Mouse (Mus musculus): ENCODE measurements around the gene Crygc. TPM values are rescaled to one million over a fixed set of nuclear protein-coding genes. Genes with fewer than 3 reads are reported as not detected.

Crygc gene
- 0.29 TPM in 1 of 2 replicates, not detected in the other for polyA plus RNA-seq (2012; rRNA removed)

DNA sequence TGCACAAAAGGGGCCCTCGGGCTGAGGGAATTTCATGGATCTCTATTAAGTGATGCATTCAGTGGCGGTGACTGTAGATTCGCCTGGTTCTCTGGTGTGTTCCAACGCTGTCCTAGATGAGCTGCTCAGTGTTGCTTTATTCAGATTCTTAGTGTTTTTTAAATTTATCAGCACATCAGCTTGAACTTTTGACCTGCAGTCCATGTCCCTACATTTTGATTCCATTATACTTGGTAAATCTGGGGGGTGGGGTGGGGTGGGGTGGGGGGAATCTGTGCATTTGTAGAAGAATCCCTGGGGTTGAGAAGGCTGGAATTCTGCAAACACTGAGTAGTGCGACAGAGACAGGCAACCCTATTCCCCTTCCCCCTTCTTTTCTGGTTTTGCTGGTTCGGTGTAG, at the start of gene Crygc:
Gene Crygc, minus strand, starts transcription at position 101 of the 400 bp plus-strand sequence.
- TF ChIP-seq CTCF (IDR thresholded peaks at IDR 0.05; ENCODE audit: borderline replicate concordance, extremely low read depth, insufficient read depth, insufficient read length), result no peak
- TF ChIP-seq POLR2A (IDR thresholded peaks at IDR 0.05; ENCODE audit: borderline replicate concordance, extremely low read depth, insufficient read depth, insufficient read length, poor library complexity, severe bottlenecking), result no peak
- DNase-seq (ENCODE audit: low read depth), result no peak

DNA sequence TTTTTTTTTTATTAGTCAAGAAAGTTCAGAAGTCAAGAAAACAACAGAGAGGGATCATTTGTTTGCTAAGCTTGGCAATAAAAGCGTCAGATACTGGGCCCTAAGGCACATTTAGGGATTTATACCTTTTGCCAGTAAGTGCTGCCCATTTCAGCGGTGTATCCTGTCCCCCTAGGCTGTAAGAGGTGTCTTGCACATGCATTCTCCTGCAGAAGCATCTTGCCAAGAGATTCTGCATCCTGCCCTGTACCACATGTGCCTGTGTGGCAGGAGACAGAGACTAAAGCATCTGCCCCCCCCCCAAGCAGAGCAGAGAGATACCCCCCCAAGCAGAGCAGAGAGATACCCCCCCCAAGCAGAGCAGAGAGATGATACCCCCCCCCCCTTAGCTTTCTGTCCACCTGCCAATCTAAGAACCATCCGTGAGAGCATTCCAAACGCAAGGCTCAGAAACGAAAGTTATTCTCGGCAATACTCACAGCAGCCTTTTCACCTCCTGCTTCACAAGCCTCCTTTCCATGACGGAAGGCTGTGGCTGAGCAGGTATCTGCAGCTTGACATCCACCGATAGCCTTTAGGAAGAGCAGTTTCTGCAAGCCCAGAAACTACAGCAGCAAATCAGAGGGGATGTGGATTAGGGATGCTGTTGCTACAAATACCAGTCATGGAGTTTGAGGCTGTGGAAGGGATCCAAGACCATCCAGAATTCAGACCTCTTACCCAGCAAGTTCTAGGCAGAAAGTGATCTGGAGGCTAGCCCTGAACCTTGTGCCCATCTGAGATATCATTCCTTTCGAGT, 49.3 kb upstream of the Crygc start, which contains the start of gene D630023F18Rik:
Gene D630023F18Rik, minus strand, starts transcription at position 641 of the 799 bp plus-strand sequence.
- peak; percentile 42 for DNase-seq (ENCODE audit: low read depth)
- TF ChIP-seq CTCF (IDR thresholded peaks at IDR 0.05; ENCODE audit: borderline replicate concordance, extremely low read depth, insufficient read depth, insufficient read length) (no peak), POLR2A (IDR thresholded peaks at IDR 0.05; ENCODE audit: borderline replicate concordance, extremely low read depth, insufficient read depth, insufficient read length, poor library complexity, severe bottlenecking) (no peak)

DNA sequence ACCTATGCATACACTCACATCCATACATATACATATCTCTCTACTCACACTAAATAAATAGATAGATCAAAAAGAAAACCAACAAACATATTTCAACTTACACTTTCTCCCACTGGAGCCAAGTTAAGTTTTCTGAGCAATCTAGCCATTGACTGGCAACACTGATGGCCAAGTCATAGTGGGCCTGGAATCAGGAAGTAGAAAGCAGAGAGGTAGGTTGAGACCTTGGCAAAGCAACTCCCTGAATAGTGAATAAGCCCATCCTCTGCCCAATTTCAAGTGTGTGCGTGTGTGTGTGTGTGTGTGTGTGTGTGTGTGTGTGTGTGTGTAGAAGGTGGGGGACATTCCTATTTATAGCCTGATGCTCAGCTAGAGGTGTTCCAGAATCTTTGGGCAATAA, 45.9 kb upstream of the Crygc start, which contains the start of gene Gm28845:
Gene Gm28845, minus strand, starts transcription at position 121 of the 400 bp plus-strand sequence.
- no peak for TF ChIP-seq POLR2A (IDR thresholded peaks at IDR 0.05; ENCODE audit: borderline replicate concordance, extremely low read depth, insufficient read depth, insufficient read length, poor library complexity, severe bottlenecking)
- TF ChIP-seq CTCF (IDR thresholded peaks at IDR 0.05; ENCODE audit: borderline replicate concordance, extremely low read depth, insufficient read depth, insufficient read length), result no peak
- no peak for DNase-seq (ENCODE audit: low read depth)

GRCm38 (mm10) chr1:65118150-65118913, 44.8 kb upstream of the Crygc start:
- no peak for TF ChIP-seq CTCF (IDR thresholded peaks at IDR 0.05; ENCODE audit: borderline replicate concordance, extremely low read depth, insufficient read depth, insufficient read length)
- no peak for DNase-seq (ENCODE audit: low read depth)

DNA sequence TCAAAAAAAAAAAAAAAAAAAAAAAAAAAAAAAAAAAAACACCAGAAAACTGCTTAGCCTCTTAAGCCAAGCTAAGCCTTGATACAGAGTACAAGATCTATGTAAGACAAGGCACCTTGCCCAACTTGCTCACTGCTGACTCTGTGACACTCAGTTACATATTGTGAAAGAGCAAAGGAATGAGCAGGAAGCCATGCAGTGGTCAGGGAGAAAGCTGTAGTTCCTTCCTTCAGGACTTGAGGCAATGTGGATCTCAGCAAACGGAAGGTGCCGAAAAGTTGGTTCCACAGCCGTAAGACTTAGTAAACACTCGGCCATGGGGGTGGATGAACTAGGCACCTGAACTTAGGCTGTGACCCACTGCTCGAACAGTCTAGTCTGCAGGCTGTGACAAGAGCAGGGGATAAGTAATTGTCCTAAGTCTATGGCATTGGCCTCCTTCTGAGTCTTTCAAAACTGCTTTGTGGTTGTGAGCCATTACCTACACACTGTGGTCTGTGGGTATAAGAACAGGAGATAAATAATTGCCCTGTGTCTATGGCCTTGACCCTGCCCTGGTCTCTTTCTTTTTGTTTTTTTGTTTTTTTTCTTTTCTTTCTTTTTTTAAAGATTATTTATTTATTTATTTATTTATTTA, 40.2 kb upstream of the Crygc start:
- DNase-seq (ENCODE audit: low read depth), result no peak

DNA sequence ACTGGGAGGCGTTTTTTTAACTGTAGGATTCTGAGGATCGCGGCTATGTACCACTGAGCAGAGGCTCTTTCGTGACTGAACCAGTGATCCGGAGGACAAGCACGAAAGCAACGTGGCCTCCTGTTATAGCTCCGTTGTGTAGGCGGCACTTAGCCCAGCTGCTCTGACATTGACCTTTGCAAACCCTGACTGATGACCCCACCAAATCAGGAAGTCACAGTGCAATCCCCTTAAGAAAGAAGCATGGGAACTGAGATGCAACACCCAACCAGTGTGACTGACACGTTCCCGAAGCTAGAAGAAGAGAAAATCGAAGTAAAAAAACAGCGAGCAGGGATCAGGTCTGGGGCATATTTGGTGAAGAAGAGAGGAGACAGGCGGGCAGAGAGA, 39.3 kb upstream of the Crygc start:
- TF ChIP-seq POLR2A (IDR thresholded peaks at IDR 0.05; ENCODE audit: borderline replicate concordance, extremely low read depth, insufficient read depth, insufficient read length, poor library complexity, severe bottlenecking) (no peak), CTCF (IDR thresholded peaks at IDR 0.05; ENCODE audit: borderline replicate concordance, extremely low read depth, insufficient read depth, insufficient read length) (no peak)
- DNase-seq (ENCODE audit: low read depth), result no peak

More for the DNA sequence above, 40.2 kb upstream of the Crygc start:
- TF ChIP-seq CTCF (IDR thresholded peaks at IDR 0.05; ENCODE audit: borderline replicate concordance, extremely low read depth, insufficient read depth, insufficient read length) (no peak), POLR2A (IDR thresholded peaks at IDR 0.05; ENCODE audit: borderline replicate concordance, extremely low read depth, insufficient read depth, insufficient read length, poor library complexity, severe bottlenecking) (no peak)

- peak; percentile 93 for DNase-seq (ENCODE audit: low read depth)
- TF ChIP-seq CTCF (IDR thresholded peaks at IDR 0.05; ENCODE audit: borderline replicate concordance, extremely low read depth, insufficient read depth, insufficient read length) (peak; percentile 93), POLR2A (IDR thresholded peaks at IDR 0.05; ENCODE audit: borderline replicate concordance, extremely low read depth, insufficient read depth, insufficient read length, poor library complexity, severe bottlenecking) (no peak)
Measured at GRCm38 (mm10) chr1:65112031-65112806, 38.7 kb upstream of the Crygc start.

DNA sequence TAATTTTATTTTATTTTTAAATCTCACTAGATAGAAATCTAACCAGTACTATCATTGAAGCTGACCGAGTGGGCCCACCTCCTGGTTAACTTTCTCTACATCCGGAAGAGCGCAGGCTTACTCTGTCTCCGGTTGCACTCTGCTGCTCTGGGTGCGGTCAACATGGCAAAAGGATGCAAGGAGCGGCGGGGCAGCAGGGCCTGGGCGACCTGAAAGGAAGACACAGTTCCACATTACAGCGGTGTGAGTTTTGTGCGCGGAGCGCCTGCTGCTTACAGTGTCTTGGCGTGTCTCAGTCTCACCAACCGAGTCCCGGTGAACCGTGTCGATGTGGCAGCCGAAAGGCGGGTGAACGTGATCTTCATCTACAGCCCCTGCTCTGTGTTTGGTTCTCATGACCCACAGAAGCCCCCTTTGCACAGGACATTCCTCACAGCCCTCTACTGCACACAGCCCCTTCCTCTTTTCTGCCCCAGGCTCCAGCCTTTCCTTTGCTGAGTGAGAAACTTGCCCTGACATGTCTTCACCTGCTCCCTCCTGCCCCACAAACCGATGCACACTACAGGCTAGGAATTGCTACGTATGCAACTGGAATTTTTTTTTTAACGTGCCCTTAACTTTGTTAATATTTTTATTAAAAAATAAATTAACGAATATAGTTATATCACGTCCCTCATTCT, 36.4 kb upstream of the Crygc start:
- TF ChIP-seq POLR2A (IDR thresholded peaks at IDR 0.05; ENCODE audit: borderline replicate concordance, extremely low read depth, insufficient read depth, insufficient read length, poor library complexity, severe bottlenecking) (no peak), CTCF (IDR thresholded peaks at IDR 0.05; ENCODE audit: borderline replicate concordance, extremely low read depth, insufficient read depth, insufficient read length) (no peak)
- no peak for DNase-seq (ENCODE audit: low read depth)

DNA sequence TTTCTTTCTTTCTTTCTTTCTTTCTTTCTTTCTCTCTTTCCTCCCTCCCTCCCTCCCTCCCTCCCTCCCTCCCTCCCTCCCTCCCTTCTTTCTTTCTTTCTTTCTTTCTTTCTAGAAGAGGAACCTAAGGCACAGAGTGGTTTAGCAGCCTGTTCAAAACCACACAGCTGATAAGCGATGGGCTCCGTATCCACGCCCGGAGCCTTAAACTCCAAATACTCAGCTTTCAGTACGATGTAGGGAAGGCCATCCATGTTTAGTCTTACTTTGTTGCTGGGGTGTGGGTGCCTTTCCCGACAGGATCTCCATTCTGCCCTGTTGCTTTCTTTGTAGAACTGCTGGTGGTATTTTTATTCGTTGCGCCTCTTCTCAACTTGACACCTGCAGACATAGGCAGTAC, 35.7 kb upstream of the Crygc start:
- DNase-seq (ENCODE audit: low read depth), result no peak
- no peak for TF ChIP-seq POLR2A (IDR thresholded peaks at IDR 0.05; ENCODE audit: borderline replicate concordance, extremely low read depth, insufficient read depth, insufficient read length, poor library complexity, severe bottlenecking)
- no peak for TF ChIP-seq CTCF (IDR thresholded peaks at IDR 0.05; ENCODE audit: borderline replicate concordance, extremely low read depth, insufficient read depth, insufficient read length)

GRCm38 (mm10) chr1:65107654-65108279, 34.3 kb upstream of the Crygc start:
- TF ChIP-seq POLR2A (IDR thresholded peaks at IDR 0.05; ENCODE audit: borderline replicate concordance, extremely low read depth, insufficient read depth, insufficient read length, poor library complexity, severe bottlenecking), result no peak
- TF ChIP-seq CTCF (IDR thresholded peaks at IDR 0.05; ENCODE audit: borderline replicate concordance, extremely low read depth, insufficient read depth, insufficient read length), result no peak
- DNase-seq (ENCODE audit: low read depth), result no peak

Data from brain, embryonic 14.5 days (tissue).